Mouse (Mus musculus): ENCODE data around the gene Shld2. TPM values are rescaled to one million over a fixed set of nuclear protein-coding genes. Genes with fewer than 3 reads are reported as not detected.

Shld2 gene
- polyA plus RNA-seq, 1 experiment = 11.6 TPM

DNA sequence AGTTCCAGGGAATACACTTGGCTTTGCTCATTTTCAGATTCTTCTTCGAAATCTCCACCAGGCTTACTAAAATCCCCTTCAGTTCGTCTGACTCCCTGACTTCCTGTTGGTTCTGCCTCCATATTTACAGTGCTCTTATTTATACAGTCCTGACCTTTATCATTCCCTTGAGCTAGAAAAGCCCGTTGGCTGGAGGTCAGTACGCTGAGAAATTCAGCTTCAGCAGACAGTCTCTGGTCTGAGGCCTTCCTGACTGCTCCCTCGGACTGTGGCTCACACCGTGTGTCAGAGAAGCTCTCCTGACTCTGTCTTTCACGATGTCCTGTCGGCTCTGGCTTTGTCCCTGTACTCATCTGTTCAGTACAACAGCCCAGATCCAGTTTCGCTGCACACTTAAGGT is 42.2 kb downstream of the Shld2 start:
- no peak for TF ChIP-seq GATA1 (IDR thresholded peaks at IDR 0.05; ENCODE audit: low read length)

DNA sequence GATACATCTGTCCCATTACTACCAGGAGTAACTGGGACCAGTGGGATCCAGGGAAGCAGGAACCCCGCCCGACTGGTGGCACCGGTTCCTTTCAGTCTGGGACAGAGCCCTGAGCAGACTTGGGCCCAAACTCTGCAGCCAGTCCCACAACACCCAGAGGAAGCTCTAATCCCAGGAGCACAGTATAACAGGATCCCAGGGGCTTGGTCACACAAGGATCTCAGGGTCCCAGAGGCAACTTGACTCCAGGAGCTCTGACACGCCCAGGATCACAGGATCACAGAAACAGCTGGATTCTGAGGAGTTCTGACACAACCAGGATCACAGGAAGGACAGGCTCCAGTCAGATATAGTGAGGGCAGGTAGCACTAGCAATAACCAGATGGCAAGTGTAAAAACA is 57.0 kb downstream of the Shld2 start:
- no peak for TF ChIP-seq GATA1 (IDR thresholded peaks at IDR 0.05; ENCODE audit: low read length)

DNA sequence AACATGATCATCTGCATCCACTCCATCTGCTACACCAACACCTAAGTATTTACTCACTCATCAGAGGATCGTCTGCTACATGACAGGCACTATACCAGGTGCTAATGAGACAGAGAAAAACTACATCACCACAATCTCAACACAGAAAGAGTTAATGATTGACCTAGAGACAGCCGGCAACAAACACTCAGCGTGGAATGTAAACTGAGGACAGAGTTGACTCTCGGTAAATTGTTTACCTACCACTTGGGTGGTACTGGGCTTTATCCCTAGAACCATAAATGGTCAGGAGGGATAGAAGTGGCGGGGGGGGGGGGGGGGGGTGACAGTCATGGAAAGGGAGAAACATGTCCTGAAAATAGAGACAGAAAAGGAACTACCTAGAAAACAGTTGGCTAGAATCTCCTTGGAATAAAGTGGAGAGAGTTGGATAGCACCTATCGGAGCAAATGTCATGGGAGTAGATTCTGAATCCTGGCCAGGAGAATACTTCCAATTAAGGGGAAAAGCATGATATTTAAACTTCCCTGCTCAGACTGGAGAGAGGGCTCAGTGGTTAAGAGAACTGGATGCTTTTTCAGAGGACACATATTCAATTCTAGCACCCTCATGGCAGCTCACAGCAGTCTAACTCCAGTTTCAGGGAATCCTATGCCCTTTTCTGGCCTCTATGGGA is 57.7 kb downstream of the Shld2 start:
- TF ChIP-seq GATA1 (IDR thresholded peaks at IDR 0.05; ENCODE audit: low read length) = no peak

DNA sequence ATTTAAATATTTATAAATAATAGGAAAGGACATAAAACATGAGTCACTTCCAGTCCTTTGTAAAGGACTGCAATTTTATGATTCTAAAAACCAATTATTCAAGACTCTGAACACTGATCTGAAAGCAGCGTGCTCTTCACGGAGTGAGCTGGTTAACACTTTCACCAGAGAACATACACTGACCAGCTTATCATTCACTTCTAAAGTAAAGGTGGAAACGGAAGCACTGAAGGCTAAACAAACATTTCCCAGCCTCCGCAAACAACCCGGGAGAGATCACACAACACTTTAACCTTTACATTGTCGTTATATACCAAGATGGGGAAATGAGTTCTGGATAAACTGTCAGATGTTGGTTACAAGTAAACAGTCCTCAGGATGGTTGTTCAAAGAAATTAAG is 69.6 kb downstream of the Shld2 start:
- no peak for TF ChIP-seq GATA1 (IDR thresholded peaks at IDR 0.05; ENCODE audit: low read length)

DNA sequence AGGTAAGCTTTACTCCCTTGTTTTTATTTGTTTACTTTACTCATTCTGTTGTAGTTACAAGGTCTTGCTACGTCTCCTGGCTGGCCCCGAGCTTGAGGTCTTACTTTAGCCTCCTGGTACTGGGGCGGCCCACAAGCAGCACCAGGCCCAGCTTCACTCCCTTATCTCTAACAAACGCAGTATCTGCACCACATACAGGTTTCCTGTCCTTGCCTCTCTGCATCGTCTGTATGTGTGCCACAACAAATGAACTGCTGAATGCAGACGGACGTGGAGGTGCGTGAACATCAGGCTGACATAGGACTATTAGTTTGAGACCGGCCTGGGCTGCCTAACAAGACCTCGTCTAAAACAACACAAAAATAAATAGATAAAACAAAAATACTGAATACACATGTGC is 70.0 kb downstream of the Shld2 start:
- no peak for TF ChIP-seq GATA1 (IDR thresholded peaks at IDR 0.05; ENCODE audit: low read length)

DNA sequence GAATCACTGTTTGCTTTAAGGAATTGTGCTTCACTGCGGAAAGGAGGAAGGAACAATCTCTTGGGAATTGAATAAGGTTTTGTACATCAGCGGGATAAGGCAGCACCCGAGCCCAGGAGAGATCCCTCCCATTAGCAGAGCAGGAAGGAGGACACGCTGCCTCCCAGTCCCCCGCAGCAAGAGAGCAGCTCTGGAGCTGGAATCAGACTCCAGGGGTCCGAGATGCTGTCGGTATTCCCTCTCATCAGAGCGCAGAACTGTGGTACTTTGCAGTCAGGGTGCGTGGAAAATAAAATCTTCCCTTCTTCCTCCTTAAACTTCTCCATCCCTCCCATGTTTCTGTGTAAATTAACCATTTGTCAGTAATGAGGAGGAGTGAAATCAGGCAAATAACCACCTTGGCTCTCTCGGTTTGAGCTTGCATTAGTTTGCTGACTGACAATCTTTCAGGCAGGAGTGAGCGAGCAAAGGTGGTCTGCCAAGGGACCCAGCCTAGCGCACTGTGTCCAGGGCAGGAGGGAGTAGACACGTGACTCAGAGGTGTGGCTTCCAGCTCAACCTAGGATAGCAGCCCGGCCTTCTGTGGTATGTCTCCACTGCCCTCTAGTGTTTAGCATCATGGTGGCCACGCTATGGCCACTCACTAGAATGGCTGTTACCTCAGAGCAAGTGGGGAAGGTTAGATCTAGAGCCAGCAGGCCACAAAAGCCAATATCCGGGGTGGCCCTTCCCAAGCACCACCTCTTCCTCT is 75.5 kb downstream of the Shld2 start:
- no peak for TF ChIP-seq GATA1 (IDR thresholded peaks at IDR 0.05; ENCODE audit: low read length)

DNA sequence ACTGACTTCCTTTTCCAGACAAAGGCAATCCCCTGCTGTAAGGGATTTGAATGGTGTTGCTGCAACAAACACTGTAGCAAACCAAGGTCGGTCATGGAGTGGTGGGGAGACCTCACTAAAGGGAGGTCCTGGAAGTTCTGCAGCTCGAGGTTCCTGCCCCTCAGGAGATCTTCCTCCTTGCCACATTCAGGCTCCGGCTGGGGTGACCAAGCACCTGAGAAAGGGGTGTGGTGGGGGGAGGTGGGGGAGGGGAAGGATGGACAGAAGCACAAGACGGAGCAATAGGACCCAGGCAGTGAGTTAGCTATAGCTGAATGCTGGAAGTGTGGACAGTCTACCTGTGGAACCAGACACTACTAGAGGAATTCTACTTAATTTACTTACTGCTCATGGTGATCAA is 76.4 kb downstream of the Shld2 start:
- TF ChIP-seq GATA1 (IDR thresholded peaks at IDR 0.05; ENCODE audit: low read length) = no peak

DNA sequence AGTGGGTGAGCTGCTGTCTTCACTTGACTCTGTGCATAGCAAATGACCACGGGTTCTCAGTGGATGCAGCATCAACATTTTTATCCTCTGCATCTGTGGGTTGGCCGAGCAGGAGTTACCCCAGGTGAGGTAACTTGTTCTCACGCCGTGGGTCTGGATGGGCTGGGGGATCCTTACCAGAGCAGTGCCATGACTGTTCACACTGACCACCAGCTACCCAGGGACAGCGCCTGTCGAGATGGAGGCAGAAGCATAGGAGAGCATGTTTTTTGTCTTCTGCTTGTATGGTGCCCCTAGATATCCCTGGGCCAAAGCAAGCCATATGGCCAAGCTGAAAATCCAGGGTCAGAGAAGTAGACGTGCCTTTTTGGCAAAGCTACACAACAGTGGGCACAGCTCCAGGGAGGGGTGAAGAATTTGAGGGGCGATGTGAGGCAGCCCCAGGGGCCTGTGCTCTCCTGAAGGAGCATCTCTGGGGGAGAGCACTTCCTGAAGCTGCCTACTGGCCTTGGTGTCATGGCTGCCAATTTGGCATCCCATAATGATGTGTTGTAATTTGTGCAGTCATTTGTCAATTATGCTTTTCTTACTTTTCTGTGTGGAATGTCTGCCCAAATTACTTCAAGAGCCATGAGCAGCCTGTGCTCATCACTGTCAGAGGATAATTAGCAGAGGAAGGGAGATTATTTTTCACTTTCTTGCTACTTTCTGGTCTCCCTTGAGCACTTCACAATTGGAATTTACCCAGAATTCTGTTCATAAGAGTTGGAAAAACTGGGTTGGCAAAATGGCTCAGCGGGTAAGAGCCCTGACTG is 77.2 kb downstream of the Shld2 start:
- TF ChIP-seq GATA1 (IDR thresholded peaks at IDR 0.05; ENCODE audit: low read length) = no peak

DNA sequence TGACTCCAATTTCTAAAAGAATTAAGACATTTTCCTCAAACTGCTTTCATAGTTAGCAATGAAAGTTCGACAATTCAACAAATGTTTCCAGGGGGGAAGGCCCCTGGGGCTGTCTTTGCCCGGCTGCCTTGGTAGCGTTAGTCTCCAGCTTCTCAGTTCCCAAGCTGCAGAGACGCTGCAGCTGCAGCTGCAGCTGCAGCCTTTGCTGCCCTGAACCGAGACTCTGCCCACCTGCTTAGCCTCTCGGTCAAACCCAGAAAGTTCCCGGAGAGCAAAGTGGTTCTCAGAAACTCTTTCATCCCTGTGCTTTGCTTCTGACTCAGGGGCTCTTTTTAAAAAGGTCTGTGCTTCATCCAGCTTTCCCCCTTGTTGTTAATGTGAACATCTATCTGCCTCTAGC is 78.0 kb downstream of the Shld2 start:
- no peak for TF ChIP-seq GATA1 (IDR thresholded peaks at IDR 0.05; ENCODE audit: low read length)

DNA sequence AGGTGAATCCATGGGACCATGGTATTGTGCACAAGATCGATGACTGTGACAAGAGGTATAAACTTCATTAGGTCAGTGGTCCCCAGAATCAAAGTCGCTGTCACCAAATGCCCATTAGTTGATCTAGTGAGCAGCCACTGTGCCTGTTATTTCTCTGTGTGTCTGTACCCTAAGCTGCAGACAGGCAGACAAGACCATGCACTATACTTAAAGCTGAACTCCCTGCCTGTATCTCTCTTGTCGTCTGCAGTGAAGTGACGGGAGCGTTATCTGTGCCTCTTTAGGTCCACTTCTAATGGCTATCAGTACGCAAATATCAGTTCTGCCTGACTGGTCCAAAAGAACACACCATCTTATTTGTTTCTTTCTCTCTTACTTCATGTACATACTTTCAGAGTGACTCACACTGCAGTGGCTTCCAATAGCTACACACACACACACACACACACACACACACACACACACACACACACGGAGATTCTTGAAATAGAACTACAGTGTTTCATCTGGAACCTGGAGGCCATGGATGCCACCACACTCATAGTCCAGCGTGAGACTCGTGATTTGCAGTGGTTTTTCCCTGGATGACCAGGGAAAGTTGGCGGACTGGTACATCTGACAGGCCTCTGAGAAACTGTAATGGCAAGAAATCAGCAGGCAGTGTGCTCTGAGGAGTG is 81.3 kb downstream of the Shld2 start:
- TF ChIP-seq GATA1 (IDR thresholded peaks at IDR 0.05; ENCODE audit: low read length) = no peak

DNA sequence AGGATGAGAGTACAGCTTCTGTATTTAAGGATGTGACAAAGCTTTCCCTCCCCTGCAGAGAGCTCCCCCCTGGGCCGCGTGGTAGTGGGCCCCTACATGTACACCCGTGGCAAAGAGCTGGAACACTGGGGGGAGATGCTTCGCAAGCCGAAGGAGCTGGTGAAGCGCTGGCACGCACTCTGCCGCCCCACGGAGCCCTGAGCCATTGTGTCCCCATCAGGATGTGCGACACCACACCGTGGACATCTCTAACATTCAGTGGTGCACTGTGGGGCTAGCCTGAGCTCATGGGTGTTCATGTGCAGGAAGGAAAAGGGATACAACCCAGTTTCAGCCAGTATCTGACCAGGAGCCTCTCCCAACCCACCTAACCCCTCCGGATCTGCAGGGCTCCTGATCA is 82.3 kb downstream of the Shld2 start:
- TF ChIP-seq GATA1 (IDR thresholded peaks at IDR 0.05; ENCODE audit: low read length) = no peak

DNA sequence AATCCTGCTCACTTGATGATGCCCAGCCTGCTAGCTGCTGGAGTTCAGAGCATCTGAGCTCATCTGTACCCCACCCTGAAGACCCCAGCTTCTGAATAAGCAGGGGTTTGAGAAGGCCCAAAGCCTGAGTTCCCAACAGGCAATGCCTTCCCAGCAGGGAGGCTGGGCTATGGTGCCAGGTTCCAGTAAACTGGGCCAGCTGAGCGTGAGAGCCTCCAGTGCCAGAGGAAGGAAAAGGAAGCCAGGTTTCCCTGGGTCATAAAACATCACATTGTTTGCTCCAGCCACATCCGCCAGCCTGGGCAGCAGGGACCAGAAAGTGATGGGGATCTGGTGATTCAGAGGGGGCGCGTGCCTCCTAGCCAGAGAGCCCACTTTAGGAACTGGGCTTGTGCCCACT is 83.7 kb downstream of the Shld2 start:
- TF ChIP-seq GATA1 (IDR thresholded peaks at IDR 0.05; ENCODE audit: low read length) = no peak

DNA sequence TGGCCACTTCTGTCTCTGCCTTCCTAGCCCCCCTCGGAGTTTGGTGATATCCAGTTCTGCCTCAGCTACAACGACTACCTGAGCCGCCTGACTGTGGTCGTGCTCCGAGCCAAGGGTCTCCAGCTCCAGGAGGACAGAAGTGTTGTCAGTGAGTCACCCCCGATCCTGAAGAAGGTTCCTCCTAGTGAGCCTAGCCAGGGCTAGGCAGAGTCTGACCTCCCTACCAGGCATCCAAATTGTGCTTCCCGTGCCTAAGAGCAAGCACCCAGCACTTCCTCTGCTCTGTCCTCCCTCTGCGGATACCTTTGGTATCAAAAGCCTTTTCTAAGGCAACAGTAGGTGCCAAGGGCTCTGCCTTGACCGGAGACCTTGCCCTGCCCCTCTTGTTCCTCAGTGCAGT is 84.3 kb downstream of the Shld2 start:
- TF ChIP-seq GATA1 (IDR thresholded peaks at IDR 0.05; ENCODE audit: low read length) = no peak

DNA sequence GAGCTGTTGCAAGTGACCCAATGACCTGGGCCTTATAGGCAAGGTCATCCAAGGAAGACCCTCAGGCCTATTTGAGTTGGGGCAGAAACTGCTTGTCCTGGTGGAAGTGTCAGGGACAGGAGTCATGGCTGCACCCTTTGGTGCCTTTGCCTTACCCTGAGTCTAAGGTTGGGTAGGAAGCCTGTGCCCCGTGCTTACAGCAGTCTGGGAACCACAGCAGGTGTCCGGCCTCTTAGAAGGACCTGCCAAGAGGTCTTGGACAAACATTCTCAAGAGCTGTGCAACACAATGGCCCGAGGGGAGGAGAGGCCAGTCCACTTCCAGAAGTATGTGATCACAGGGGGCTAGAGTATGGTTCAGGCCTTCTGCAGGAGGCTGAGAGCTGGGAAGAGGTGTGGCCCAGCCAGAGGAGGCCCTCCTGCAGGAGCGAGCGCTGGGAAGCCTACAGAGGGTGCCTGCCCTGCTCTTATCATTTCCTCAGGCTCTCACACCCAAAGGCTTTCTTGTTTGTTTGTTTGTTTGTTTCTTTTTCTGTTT is 86.9 kb downstream of the Shld2 start:
- no peak for TF ChIP-seq GATA1 (IDR thresholded peaks at IDR 0.05; ENCODE audit: low read length)

DNA sequence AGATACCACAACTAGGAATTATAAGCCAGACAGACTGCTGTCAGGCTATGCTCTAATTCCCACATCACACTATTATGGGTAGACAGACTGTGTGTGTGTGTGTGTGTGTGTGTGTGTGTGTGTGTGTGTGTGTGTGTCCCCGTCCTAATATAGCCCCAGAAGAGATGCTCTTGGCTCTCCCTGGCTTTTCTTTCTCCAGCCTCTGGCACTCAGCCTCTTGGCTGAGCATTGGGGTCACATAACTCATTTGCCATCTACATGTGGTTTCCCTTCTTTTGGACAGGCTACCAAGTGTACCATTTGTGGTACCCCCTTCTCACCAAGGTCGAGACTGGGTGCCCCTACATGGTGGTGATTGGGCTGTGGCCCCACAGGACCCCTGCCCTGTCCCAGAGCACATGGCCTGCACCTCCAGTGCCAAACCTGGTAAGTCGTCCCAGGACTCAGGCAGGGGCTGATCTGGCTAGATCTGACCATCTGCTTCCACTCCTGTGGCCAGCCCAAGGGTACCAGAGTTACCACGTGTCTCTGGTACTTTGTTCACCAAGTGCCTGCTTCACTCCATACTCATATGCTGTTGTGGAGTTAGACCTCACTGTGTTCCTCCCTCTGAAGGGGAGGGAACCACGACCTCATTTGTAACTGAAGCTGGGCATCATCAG is 88.7 kb downstream of the Shld2 start:
- no peak for TF ChIP-seq GATA1 (IDR thresholded peaks at IDR 0.05; ENCODE audit: low read length)
